Mouse (Mus musculus) limb, embryonic 15.5 days (tissue): Measurements from ENCODE around the gene Ccdc13. TPM values are rescaled to one million over a fixed set of nuclear protein-coding genes. Genes with fewer than 3 reads are reported as not detected.

Source experiments
- ATAC-seq: fragments of 200-750 bp; cut with Nextera tagmentation; 2 replicates; pipeline ENCODE4 v1.8.0; 2017; ENCODE audit warnings: low read depth, moderate TSS enrichment; ENCODE audit not compliant: insufficient number of reproducible peaks, low FRiP score, low TSS enrichment
- H3K27ac ChIP-seq: fragments of 300-500 bp; sonication (generic); 2 replicates; pipeline ENCODE4 v1.5.1; 2015; ENCODE audit warnings: moderate library complexity, mild to moderate bottlenecking, inconsistent platforms
- H3K27me3 ChIP-seq: fragments of 300-500 bp; sonication (generic); 2 replicates; pipeline ENCODE4 v1.6.1; 2015; ENCODE audit warnings: inconsistent platforms
- H3K36me3 ChIP-seq: fragments of 300-500 bp; sonication (generic); 2 replicates; pipeline ENCODE4 v1.6.1; 2015; ENCODE audit warnings: inconsistent platforms
- H3K4me1 ChIP-seq: fragments of 300-500 bp; sonication (generic); 2 replicates; pipeline ENCODE4 v1.6.1; 2015; ENCODE audit warnings: inconsistent platforms
- H3K4me2 ChIP-seq: fragments of 300-500 bp; sonication (generic); 2 replicates; pipeline ENCODE4 v1.6.1; 2015; ENCODE audit warnings: mild to moderate bottlenecking, inconsistent platforms
- H3K4me3 ChIP-seq: fragments of 300-500 bp; sonication (generic); 2 replicates; pipeline ENCODE4 v1.5.1; 2015; ENCODE audit warnings: mild to moderate bottlenecking, inconsistent platforms
- H3K9ac ChIP-seq: fragments of 300-500 bp; sonication (generic); 2 replicates; pipeline ENCODE4 v1.6.1; 2015; ENCODE audit warnings: inconsistent platforms
- H3K9me3 ChIP-seq: fragments of 300-500 bp; sonication (generic); 2 replicates; pipeline ENCODE4 v1.6.1; 2016; ENCODE audit warnings: inconsistent platforms
- WGBS: fragments of 180-500 bp; shearing (Covaris S2); methylation state at CpG from one replicate; pipeline ENCODE4 v1.1.7; 2015; 5-methylcytosine and 5-hydroxymethylcytosine counted together
- polyA plus RNA-seq: library from polyadenylated mRNA; unstranded; fragments of >200 nt; fragmentation: Nextera tagmentation; extraction: Ambion mirVana; gene quantifications from 2 replicates; pipeline ENCODE4 v1.2.1, GENCODE M21; 2015

Gene Ccdc13
- polyA plus RNA-seq, result 0.35 and 0.46 TPM in 2 replicates

DNA sequence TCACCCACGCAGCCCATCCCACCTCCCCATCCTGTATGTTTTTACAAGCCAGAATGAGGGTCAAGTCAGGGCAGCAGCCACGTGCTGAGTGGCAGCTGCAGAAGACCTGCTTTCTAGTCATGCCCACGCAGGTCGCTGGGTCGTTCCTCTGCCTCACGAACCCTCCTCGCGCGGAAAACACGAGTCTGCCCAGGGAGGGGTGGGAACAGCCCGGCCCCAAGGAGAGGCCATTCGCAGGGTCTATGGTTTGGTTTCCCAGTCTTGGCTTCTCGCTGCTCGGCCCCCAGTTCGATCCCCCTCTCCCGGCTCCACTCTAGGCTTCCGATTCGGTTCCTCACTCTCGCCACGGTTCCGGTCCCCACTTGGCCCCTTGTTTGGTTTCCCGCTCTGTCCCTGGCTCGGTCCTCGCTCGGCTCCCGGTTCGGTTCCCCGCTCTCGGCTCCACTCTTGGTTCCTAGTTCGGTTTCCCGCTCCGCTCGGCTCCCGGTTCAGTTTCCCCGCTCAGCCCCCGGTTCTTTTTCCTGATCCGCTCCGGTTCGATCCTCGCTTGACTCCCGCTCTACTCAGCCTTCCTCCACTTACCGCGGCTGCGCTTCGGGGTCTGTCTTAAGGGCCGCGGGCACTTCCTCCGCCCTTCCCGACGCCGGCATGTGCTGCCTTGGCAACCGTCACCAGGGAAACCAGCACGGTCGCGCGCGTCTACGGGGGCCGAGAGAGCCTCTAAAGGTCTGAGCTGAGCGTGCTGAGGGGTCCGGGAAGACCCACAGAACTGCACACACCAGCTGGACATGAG lies at the start of gene Ccdc13:
TSS of gene Ccdc13 (minus strand) at position 633 of the 793 bp plus-strand sequence.
- WGBS, result 5% methylated on average over 61 of the region's 61 CpGs
- H3K4me3 ChIP-seq, result peak within 1 kb of the TSS; percentile 53
- H3K4me1 ChIP-seq, result peaks cover 11% of the 10 kb centered on the region
- peak within 1 kb of the TSS; percentile 82 for H3K4me2 ChIP-seq
- H3K27me3 ChIP-seq, result no peaks in the 10 kb centered on the region
- H3K9ac ChIP-seq, result peak within 1 kb of the TSS; percentile 39
- H3K9me3 ChIP-seq, result no peaks in the 10 kb centered on the region
- ATAC-seq, result no peak; the same call in 1 of the 2 replicates
- H3K27ac ChIP-seq, result no peak within 1 kb of the TSS
- H3K36me3 ChIP-seq, result no peaks in the 10 kb centered on the region

DNA sequence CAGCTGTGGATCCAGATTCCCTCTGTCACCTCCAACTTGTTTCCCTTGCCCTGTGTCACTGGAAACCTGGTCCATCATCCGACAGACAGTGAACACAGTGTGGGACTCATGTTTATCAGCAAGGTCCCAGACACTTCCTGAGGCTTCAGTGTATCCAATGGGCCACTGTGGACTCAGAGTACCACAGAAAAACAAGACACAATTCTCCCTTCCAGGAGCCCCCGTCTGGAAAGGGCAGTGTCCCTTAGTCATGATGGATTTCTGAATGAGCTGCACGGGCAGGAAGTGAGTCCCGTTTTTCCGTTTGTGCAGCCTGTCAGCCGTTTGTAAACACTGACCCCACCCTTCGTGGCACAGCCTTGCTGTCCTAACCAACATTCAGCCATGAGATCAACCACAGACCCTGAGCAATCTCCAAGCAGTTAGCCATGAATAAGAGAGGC lies 42.8 kb upstream of the Ccdc13 start:
- WGBS, result 61% methylated on average over 7 of the region's 7 CpGs
- peaks cover 6% of the 10 kb centered on the region; the same call in 1 of the 2 replicates for H3K4me1 ChIP-seq
- no peak overlapping the region for H3K9ac ChIP-seq
- H3K27ac ChIP-seq, result no peak overlapping the region
- no peak overlapping the region for H3K4me3 ChIP-seq
- H3K9me3 ChIP-seq, result no peaks in the 10 kb centered on the region
- H3K4me2 ChIP-seq, result no peak overlapping the region
- H3K36me3 ChIP-seq, result no peaks in the 10 kb centered on the region
- ATAC-seq, result no peak
- no peaks in the 10 kb centered on the region for H3K27me3 ChIP-seq

DNA sequence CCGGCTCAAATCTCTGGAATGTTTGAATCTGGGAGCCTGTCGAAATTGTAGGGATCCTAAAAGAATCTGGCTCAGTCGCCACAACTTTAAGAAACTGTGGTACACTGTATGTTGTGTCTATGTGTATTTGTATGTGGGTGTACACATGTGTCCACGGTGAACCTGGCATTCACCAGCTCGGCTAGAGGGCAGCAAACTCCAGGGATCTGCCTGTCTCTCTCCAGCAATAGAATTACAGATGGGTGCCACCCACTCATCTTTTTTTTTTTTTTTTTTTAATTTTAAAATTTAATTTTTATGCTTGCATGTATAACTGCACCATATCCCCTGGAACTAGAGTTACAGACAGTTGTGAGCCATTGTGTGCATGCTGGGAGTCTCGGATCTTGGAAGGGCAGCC lies 42.0 kb upstream of the Ccdc13 start:
- no peak for ATAC-seq
- peaks cover 6% of the 10 kb centered on the region; the same call in 1 of the 2 replicates for H3K4me1 ChIP-seq
- H3K27ac ChIP-seq, result no peak overlapping the region
- no peaks in the 10 kb centered on the region for H3K27me3 ChIP-seq
- H3K9ac ChIP-seq, result no peak overlapping the region
- no peak overlapping the region for H3K4me3 ChIP-seq
- no peaks in the 10 kb centered on the region for H3K36me3 ChIP-seq
- WGBS, result 70% methylated on average over 6 of the region's 6 CpGs
- H3K9me3 ChIP-seq, result no peaks in the 10 kb centered on the region
- no peak overlapping the region for H3K4me2 ChIP-seq

DNA sequence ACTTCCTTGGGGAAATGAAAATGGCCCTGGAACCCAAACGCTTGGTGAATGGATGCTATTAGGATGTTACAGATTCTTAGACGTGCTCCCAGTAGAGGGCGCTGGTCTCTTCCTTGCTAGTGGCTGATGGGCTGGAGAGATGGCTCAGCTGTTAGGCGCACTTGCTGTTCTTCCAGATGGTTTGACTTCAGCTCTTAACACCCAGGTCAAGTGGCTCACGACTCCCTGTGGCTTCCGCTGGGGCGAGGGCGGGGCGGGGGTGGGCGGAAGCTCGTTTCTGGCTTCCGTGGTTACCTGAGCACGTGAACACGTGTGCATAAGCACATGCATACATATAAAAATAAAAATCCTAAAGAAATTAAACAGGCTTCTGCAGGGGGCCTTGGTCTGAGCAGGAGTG lies 41.6 kb upstream of the Ccdc13 start:
- Histone ChIP-seq H3K4me3 (no peak overlapping the region), H3K9ac (no peak overlapping the region), H3K4me2 (0 out of 2 replicates have a peak overlapping the region, but pooled peaks have one; percentile 0), H3K27me3 (no peaks in the 10 kb centered on the region), H3K27ac (no peak overlapping the region), H3K9me3 (no peaks in the 10 kb centered on the region), H3K4me1 (peaks cover 6% of the 10 kb centered on the region; the same call in 1 of the 2 replicates), H3K36me3 (no peaks in the 10 kb centered on the region)
- WGBS, result 21% methylated on average over 14 of the region's 14 CpGs
- no peak for ATAC-seq

DNA sequence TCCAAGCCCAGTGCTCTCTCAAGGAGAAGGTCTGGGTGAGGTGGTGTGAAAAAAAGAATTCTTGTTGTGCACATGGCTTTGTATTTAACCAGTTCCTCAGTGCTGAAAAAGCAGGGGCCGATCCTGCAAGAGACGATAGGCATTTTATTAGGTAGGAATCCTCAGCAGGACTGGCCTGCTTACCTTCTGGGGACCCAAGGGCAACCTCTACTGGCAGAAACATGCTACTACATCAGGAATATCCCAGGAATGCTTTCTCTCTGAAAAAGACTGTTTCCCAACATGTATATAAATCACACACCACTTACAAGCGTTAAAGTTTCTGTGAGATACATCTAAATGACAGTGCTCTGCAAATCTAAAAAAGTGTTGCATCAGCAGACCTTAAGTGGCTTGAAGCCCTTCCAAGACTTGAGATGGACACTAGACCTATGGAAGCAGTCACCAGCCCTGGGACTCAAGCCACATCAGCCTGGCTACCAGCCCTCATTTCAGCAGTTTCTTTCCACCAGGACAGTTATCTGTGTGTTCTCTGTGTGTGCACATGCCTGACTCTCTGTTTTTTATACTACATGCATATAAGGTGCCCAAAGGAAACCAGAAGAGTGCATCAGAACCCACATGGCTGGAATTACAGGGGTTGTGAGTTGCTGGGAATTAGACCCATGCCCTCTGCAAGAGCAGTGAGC lies 37.9 kb upstream of the Ccdc13 start:
- H3K9me3 ChIP-seq, result no peaks in the 10 kb centered on the region
- no peaks in the 10 kb centered on the region for H3K27me3 ChIP-seq
- no peak overlapping the region for H3K4me2 ChIP-seq
- WGBS, result 7% methylated on average over 3 of the region's 3 CpGs
- no peak overlapping the region for H3K9ac ChIP-seq
- H3K4me1 ChIP-seq, result peaks cover 6% of the 10 kb centered on the region; the same call in 1 of the 2 replicates
- ATAC-seq, result no peak
- H3K36me3 ChIP-seq, result no peaks in the 10 kb centered on the region
- H3K4me3 ChIP-seq, result no peak overlapping the region
- H3K27ac ChIP-seq, result no peak overlapping the region

DNA sequence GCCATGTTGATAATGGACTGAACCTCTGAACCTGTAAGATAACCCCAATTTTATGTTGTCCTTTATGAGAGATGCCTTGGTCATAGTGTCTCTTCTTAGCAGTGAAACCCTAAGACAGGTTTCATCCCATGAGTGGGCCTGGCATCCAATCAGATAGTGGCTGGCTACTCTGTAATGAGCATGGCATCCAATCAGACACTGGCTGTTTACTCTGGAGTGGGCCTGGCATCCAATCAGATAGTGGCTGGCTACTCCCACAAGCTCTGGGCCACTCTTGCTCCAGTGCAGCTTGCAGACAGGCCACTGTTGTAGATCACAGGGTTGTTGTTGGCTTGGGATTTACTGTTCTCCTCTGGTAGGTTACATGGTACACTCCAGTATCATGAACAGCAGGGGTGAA lies 34.3 kb upstream of the Ccdc13 start:
- Histone ChIP-seq H3K36me3 (no peaks in the 10 kb centered on the region), H3K27me3 (no peaks in the 10 kb centered on the region), H3K4me3 (no peak overlapping the region), H3K9ac (no peak overlapping the region), H3K9me3 (no peaks in the 10 kb centered on the region), H3K27ac (no peak overlapping the region), H3K4me1 (no peaks in the 10 kb centered on the region), H3K4me2 (no peak overlapping the region)
- ATAC-seq, result no peak

DNA sequence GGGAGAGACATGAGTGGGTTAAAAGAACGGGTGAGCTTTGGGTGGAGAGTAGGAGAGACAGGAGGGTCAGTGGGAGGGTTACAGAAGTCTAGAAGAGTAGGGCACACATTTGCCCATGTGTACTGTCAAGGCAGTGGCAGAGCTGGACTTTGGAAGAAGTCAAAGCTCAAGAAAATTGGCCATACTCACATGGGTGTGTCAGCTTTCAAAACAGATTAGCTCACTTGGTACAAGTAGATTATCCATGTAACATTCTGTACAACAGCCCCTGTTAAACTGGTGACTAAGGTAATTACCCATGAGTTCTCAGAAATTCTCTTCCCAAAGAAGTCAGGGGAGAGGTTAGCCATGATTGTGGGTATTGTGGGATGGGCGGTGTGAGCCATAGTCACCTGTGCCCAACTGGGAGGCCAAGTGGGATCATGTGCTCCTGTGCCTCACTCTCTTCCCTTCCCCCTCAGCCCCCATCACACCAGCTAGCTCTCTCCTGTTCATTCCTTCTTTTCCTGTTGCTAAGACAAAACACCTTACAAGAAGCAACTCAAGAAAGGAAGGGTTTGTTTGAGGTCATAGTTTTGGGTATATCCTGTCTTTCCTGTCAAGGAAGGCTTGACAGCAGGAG lies 32.9 kb upstream of the Ccdc13 start:
- 78% methylated on average over 2 of the region's 2 CpGs for WGBS

DNA sequence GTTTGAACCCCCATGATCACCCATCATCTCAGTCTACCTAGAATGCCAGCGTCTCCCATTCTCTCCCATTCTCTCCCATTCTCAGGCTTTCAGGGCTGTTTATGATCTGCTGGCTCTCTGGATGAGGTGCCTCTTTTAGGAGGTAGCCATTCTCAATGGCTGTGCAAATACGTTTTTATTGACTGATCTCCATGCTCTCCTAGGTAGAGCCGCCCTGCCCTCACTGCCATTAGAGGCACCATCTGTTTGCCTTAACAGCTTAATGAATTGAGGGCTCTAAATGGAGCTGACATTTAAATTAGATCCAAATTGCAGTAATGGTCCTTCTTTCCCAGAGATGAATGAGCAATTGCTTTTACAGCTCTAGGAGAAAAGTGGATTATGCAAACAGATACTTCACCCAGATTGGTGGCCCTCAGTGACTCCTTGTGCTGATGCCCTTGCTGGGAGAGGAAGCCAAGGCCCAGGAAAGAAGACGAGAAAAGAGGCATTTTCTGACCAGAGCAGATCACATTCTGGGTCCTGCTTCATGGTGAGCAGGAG lies 30.8 kb upstream of the Ccdc13 start:
- no peaks in the 10 kb centered on the region for H3K27me3 ChIP-seq
- no peak overlapping the region for H3K9ac ChIP-seq
- no peak overlapping the region for H3K4me3 ChIP-seq
- no peaks in the 10 kb centered on the region for H3K4me1 ChIP-seq
- no peaks in the 10 kb centered on the region for H3K36me3 ChIP-seq
- 26% methylated on average over 4 of the region's 4 CpGs for WGBS
- no peak for ATAC-seq
- no peak overlapping the region for H3K4me2 ChIP-seq
- no peaks in the 10 kb centered on the region for H3K9me3 ChIP-seq
- H3K27ac ChIP-seq, result no peak overlapping the region

More for the DNA sequence above, 32.9 kb upstream of the Ccdc13 start:
- Histone ChIP-seq H3K4me2 (no peak overlapping the region), H3K4me3 (no peak overlapping the region), H3K36me3 (no peaks in the 10 kb centered on the region), H3K9ac (no peak overlapping the region), H3K27me3 (no peaks in the 10 kb centered on the region), H3K9me3 (no peaks in the 10 kb centered on the region), H3K4me1 (no peaks in the 10 kb centered on the region), H3K27ac (no peak overlapping the region)
- ATAC-seq, result no peak

DNA sequence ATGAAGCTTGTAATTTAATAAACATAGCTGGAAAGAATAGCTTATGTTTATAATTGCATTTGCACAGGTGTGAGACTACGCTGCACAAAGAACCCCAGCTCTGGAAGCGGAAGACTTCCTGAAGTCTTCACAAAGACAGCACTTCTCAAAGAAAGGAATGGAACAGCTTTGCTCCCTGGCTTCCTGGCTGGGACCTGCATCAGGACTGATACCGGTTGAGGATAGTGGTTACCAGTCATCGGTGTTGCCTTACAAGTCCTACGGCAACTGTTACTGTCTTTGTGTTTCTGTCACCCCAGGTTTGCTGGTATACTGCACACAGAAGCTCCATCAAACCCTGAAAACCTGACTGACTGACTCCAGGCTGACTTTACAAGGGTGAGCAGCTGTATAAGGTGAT lies 30.2 kb upstream of the Ccdc13 start:
- Histone ChIP-seq H3K4me2 (no peak overlapping the region), H3K27me3 (no peaks in the 10 kb centered on the region), H3K9me3 (no peaks in the 10 kb centered on the region), H3K9ac (no peak overlapping the region), H3K4me3 (no peak overlapping the region), H3K4me1 (no peaks in the 10 kb centered on the region), H3K36me3 (no peaks in the 10 kb centered on the region), H3K27ac (no peak overlapping the region)
- ATAC-seq, result no peak
- 83% methylated on average over 5 of the region's 5 CpGs for WGBS

DNA sequence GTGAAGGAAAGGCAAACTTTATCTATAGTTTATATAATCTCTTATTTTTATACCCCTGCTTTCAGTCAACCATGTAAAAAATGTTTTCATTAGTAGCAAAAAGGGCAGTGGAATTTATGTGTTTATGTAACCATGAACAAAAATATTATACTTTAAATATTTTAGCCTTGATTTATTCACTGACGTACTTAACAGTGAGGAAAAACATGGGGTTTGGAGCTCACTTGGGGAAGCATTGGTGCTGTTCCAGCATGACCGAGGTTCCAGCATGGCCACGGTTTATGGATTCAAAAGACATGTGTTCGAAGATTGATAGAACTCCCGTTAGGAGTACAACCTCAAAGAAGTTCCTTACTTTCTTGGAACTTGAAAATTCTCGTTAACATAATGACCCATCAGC lies 29.0 kb upstream of the Ccdc13 start:
- Histone ChIP-seq H3K4me1 (no peaks in the 10 kb centered on the region), H3K27me3 (no peaks in the 10 kb centered on the region), H3K36me3 (no peaks in the 10 kb centered on the region), H3K9me3 (no peaks in the 10 kb centered on the region), H3K4me3 (no peak overlapping the region), H3K9ac (no peak overlapping the region), H3K4me2 (no peak overlapping the region), H3K27ac (no peak overlapping the region)
- no peak for ATAC-seq
- WGBS, result 66% methylated on average over 6 of the region's 6 CpGs

DNA sequence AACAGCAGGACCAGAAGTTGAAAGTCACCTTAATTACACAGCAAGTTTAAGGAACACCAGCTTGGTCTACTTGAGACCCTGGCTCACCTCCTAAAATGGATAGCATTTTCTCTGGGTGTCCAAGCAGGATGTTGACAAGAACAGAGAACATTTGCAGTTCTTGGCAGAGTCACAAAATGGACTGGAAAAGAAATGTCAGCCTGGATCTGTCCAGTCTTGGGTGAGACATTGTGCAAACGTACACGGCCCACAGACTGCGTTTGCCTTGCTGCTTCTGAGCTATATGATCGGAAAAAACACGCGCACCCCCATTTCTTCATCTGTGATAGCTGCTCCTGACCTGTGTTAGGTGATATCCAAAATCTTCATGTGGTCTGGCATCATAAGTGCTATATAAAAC lies 28.4 kb upstream of the Ccdc13 start:
- H3K9me3 ChIP-seq, result no peaks in the 10 kb centered on the region
- no peaks in the 10 kb centered on the region for H3K36me3 ChIP-seq
- WGBS, result 80% methylated on average over 6 of the region's 6 CpGs
- no peak for ATAC-seq
- H3K4me2 ChIP-seq, result no peak overlapping the region
- no peak overlapping the region for H3K27ac ChIP-seq
- H3K9ac ChIP-seq, result no peak overlapping the region
- no peak overlapping the region for H3K4me3 ChIP-seq
- H3K4me1 ChIP-seq, result no peaks in the 10 kb centered on the region
- H3K27me3 ChIP-seq, result no peaks in the 10 kb centered on the region
